Mouse (Mus musculus) brain, embryonic 14.5 days (tissue): ENCODE results near the gene Trmt2b.

Experiments
- CTCF ChIP-seq: fragments of 200-500 bp; IDR thresholded peaks from 2 replicates; pipeline ENCODE4 v1.5.1; 2012; ENCODE audit warnings: inconsistent platforms, mild to moderate bottlenecking, moderate library complexity, borderline replicate concordance; ENCODE audit not compliant: insufficient read depth, insufficient read length; ENCODE audit errors: extremely low read depth
- POLR2A ChIP-seq: fragments of 200-500 bp; IDR thresholded peaks from 2 replicates; pipeline ENCODE4 v1.6.1; 2012; ENCODE audit warnings: mild to moderate bottlenecking, inconsistent platforms, borderline replicate concordance; ENCODE audit not compliant: poor library complexity, insufficient read depth, insufficient read length, severe bottlenecking; ENCODE audit errors: extremely low read depth

DNA sequence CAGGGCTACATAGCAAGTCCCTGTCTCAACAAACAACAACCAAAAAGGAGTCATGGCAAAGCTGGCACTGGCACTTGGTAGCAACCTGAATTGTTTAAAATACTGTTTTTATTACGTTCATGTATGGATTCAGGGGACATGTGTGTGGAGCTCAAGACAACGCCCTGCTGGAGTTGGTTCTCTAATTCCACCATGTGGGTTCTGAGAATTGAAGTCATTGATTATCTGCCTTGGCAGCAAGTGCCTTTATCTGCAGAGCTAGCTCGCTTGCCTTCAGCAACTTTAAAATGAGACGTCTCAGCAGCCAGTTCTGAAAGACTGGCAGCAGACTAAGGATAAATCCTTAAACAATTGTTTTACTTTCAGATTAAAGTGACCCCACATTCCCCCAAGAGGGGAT, 58.6 kb downstream of the Trmt2b start:
- no peak for TF ChIP-seq POLR2A
- no peak for TF ChIP-seq CTCF
